Mouse (Mus musculus) 3134 (cell line): Measurements from ENCODE around the gene Eif4h.

Experiments used
- DNase-seq: peaks from one replicate; pipeline ENCODE4 v3.0.0-alpha.2; 2011; ENCODE audit warnings: low spot score; ENCODE audit not compliant: insufficient read length; ENCODE audit errors: extremely low read depth

Gene Eif4h

DNA sequence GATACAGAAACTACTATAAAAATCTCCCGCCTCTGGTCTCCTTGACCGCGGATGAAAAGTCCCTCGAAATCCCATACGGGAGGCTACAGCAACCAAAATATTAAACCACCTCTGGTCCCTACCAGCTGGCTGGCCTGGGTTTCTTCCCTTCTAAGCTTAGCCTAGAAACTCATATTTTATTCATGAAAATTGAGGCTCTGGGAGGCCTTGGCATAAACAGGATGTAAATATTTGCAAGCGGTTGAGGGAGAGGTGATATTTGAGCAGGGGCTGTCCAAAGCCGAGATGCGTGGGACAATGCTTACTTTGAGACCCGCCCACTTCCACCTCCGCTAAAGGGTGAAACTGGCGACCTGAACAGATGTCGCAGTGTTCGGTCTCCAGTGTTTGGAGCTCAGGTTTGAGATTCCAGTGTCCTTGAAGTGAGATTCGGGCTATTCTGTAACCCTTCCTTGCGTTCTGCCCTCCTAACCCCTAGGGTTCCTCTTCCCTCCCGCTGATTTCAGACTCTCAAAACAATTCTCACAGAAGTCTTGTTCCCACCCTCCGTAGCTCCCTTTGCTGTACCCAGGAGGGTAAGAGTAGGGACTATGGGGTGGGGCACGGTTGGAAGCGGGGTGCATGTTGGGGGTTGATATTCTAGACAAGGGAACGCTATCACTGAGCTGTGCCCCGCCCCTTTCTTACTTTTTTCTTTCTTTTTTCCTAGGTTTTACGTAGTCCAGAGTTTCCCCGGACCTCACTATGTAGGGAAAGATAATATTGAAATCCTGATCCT, 67.4 kb downstream of the Eif4h start:
- peak; percentile 41 for DNase-seq
